Mouse (Mus musculus): ENCODE results near the gene 1520401A03Rik. TPM values are rescaled to one million over a fixed set of nuclear protein-coding genes. Genes with fewer than 3 reads are reported as not detected.

Gene 1520401A03Rik
- polyA plus RNA-seq (2012; rRNA removed) = 0.02 and 0.05 TPM in 2 replicates

DNA sequence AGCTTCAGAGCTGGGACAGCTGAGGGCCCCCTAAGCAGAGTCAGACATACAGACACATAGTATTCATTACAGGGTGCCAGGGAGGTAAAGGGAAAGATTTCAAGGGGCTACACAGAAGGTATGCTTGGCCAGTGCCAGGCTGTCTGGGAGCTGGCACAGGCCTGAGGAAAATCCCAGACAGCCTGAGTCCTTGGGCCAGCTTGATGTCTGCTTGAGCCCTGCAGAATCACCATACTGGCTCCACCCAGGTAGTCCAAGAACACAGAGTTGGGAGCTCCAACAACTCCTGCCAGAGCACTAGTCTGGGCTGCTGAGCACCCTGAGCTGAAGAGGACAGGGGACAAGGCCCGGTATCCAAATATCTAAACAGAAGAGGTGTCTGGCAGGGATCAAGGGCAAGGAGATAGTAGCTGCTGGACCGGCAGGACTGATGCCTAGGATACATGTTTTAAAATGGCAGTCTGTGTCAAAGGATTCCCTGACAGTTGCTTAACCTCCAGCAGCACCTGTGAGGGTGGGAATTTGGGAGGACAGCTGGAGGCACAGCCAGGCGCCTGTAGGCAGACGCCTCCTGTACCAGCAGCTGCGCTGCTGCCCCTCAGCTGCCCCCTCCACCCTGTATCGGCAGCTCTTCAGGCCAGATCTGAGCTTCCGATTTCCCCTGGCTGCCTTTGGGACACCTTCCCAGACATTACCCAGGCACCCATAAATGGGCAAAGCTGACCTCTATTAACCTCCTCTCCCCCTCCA, at the start of gene 1520401A03Rik:
1520401A03Rik (minus strand) TSS at position 408 of the 750 bp plus-strand sequence.

DNA sequence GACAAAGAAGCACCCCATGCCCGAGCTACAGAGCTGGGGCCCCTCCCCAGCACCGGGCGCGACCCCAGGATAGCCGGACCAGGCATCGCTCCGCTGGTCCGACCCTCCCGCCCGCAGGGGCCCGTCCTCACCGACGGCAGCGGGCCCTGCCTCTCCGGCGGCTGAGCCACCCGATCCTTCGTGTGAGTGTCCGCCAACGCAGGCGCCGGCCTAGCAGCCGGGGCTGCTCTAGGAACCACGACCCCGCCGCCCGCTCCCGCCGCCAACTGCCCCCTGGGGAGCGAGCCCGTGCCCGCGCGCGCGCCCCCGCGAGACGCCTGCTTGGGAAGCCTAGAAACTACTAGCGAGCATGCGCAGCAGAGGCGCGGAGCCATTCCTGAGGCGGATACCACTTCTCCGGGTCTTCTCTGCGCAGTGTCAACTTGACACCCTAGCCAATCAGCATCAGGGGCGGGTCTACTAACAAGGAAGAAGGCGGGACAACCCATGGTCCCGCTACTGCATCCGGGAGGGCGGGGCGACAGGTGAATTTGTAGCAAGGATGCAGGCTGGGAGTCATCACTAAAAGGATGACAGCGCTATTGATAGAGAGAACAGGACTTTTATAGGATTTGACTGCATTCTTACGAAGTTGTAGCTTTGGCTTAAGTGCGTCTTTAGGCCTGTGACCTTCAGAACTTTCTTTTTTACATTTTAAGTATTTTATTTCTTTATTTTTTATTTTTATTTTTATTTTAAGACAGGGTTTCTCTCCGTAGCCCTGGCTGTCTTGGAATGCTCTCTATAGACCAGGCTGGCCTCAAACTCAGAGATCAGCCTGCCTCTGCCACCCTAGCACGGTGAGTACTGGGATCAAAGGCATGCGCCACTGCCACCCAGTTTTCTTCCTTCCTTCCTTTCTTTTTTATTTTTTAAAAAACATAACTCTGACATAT, 49.0 kb upstream of the 1520401A03Rik start, which contains the start of gene Flywch1:
Flywch1 (minus strand) TSS at position 319 of the 935 bp plus-strand sequence.

GRCm38 (mm10) chr17:23745301-23746251, 23.0 kb upstream of the 1520401A03Rik start, which contains the start of gene Kremen2:
TSS of gene Kremen2 (minus strand) at chr17:23745833.

DNA sequence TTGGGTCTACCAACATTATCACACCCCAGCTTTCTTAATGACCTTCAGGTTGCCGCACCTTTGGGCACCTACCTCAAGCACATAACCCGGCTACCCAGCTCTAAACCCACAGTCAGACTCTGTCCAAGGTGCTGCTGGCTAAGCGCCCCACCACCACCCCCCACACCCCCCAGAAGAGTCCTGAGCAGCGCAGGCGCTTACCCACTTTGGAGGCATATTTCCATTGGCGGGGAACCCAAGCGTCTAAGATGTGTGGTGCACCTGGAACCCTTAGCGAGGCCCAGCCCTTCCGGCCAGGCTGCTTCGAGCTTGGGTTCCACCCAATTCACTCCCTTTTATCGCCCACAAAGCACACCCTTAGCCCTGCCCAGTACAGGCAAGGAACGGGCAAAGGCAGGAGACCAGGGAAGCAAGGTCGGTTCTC, 18.0 kb upstream of the 1520401A03Rik start, which contains the start of gene Paqr4:
Paqr4 (minus strand) TSS at position 270 of the 424 bp plus-strand sequence.

GRCm38 (mm10) chr17:23725999-23726757, 3.6 kb upstream of the 1520401A03Rik start, which contains the start of gene Pkmyt1:
TSS of gene Pkmyt1 (plus strand) at chr17:23726336.

GRCm38 (mm10) chr17:23683856-23684672, 38.5 kb downstream of the 1520401A03Rik start, which contains the start of gene Cldn9:
TSS of gene Cldn9 (minus strand) at chr17:23684026.

DNA sequence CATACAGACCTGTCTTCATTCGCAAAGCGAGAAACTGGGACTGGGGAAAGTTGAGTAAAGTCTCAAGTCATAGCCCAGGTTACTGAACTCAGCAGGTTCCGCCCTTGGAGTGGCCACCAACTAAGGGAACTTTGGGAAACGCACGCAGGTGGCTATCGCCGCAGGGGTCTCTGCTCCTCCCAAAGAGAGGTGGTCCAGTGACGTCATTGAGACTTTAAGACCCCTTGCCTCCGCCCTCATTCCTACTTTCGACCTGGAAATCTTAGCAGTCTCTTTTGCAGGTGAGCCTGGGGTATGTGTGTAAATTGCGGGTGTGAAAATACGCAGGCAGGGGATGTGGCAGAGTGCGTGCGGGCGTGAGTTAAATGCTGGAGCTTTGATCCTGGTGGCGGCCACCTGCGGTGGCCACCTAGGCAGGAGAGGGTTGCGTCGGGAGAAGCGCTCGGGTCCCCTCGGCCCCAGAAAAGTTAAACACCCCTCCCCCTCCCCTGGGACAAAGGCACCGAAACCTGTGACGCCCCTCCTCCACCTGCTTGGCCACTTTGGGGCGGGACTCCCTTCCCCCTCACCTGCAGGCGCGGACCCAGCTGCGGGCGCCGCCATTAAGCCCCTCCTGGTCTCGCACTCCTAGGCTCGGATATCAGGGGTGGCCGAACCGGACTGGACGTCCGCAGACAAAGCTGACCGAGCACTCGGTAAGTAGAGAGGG, 43.3 kb downstream of the 1520401A03Rik start, which contains the start of gene Cldn6:
Cldn6 (plus strand) TSS at position 123 of the 709 bp plus-strand sequence.

GRCm38 (mm10) chr17:23677236-23677679, 45.3 kb downstream of the 1520401A03Rik start, which contains the start of gene Tnfrsf12a:
TSS of gene Tnfrsf12a (minus strand) at chr17:23677468.

DNA sequence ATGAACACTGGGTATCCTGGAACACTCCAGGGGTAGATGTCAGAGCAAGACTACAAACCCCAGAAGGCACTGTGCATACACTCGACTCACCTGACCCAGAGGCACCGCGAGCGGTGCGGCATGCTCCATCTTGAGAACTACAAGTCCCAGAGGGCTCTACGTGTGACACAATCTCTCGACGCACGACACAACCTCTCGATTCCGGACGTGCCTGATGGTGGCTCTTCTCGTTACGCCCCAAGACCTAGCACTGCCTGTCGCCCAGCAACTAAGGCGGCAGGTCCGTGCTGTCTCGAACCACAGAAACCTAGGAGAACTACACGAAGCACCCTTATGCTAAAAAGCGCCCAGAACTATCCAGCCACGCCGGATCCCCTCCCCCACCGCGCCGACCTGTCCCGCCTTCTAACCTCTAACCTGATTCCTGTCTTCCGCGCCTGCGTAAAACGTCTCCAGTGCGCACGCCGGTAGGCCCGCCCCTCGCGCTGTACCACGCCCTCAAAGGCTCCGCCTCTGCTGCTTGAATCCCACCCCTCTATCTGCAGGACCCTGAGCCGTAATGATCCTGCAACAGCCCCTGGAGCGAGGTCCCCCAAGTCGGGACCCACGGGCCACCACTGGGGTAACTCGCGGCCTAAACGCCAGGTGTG, 49.0 kb downstream of the 1520401A03Rik start, which contains the start of the genes Hcfc1r1 and Thoc6:
Hcfc1r1 (plus strand) TSS at position 173 of the 650 bp plus-strand sequence.
Thoc6 (minus strand) TSS at position 459 of the 650 bp plus-strand sequence.

GRCm38 (mm10) chr17:23660117-23660875, 62.3 kb downstream of the 1520401A03Rik start, which contains the start of gene Bicdl2:
TSS of gene Bicdl2 (plus strand) at chr17:23660506.

Other genes starting within 250 kb of the 1520401A03Rik start
- not detected in 2 replicates for gene Vmn2r117, start 243.1 kb downstream of the 1520401A03Rik start, polyA plus RNA-seq (2012; rRNA removed)
- 3.4 and 3.7 TPM in 2 replicates for gene Zfp213, start 158.5 kb downstream of the 1520401A03Rik start, polyA plus RNA-seq (2012; rRNA removed)
- 2.8 and 3.6 TPM in 2 replicates for gene Zfp13, start 123.3 kb downstream of the 1520401A03Rik start, polyA plus RNA-seq (2012; rRNA removed)
- gene Zscan10, start 121.9 kb downstream of the 1520401A03Rik start, polyA plus RNA-seq (2012; rRNA removed) = 0.02 TPM in 1 of 2 replicates, not detected in the other
- gene Mmp25, start 77.5 kb downstream of the 1520401A03Rik start, polyA plus RNA-seq (2012; rRNA removed) = 1.1 and 1.3 TPM in 2 replicates
- gene Bicdl2, start 62.3 kb downstream of the 1520401A03Rik start, polyA plus RNA-seq (2012; rRNA removed) = 0.07 and 0.11 TPM in 2 replicates
- 15.2 and 19.3 TPM in 2 replicates for gene Hcfc1r1, start 49.2 kb downstream of the 1520401A03Rik start, polyA plus RNA-seq (2012; rRNA removed)
- gene Thoc6, start 48.9 kb downstream of the 1520401A03Rik start, polyA plus RNA-seq (2012; rRNA removed) = 12.8 and 12.9 TPM in 2 replicates
- 4.9 TPM in 2 replicates for gene Tnfrsf12a, start 45.3 kb downstream of the 1520401A03Rik start, polyA plus RNA-seq (2012; rRNA removed)
- gene Cldn6, start 43.5 kb downstream of the 1520401A03Rik start, polyA plus RNA-seq (2012; rRNA removed) = 2.8 and 3.0 TPM in 2 replicates
- 0.05 TPM in 2 replicates for gene Cldn9, start 38.8 kb downstream of the 1520401A03Rik start, polyA plus RNA-seq (2012; rRNA removed)
- 15.3 and 19.6 TPM in 2 replicates for gene Pkmyt1, start 3.6 kb upstream of the 1520401A03Rik start, polyA plus RNA-seq (2012; rRNA removed)
- gene Paqr4, start 18.1 kb upstream of the 1520401A03Rik start, polyA plus RNA-seq (2012; rRNA removed) = 2.7 and 3.4 TPM in 2 replicates
- gene Kremen2, start 23.1 kb upstream of the 1520401A03Rik start, polyA plus RNA-seq (2012; rRNA removed) = not detected in 2 replicates
- gene Flywch1, start 48.8 kb upstream of the 1520401A03Rik start, polyA plus RNA-seq (2012; rRNA removed) = 5.5 and 5.8 TPM in 2 replicates
- 1.1 and 1.3 TPM in 2 replicates for gene Flywch2, start 63.3 kb upstream of the 1520401A03Rik start, polyA plus RNA-seq (2012; rRNA removed)
- gene Srrm2, start 67.7 kb upstream of the 1520401A03Rik start, polyA plus RNA-seq (2012; rRNA removed) = 98.2 and 129 TPM in 2 replicates
- gene Elob, start 106.4 kb upstream of the 1520401A03Rik start, polyA plus RNA-seq (2012; rRNA removed) = 283 and 284 TPM in 2 replicates
- gene Prss33, start 113.3 kb upstream of the 1520401A03Rik start, polyA plus RNA-seq (2012; rRNA removed) = not detected in 2 replicates
- not detected in 2 replicates for gene Prss32, start 121.1 kb upstream of the 1520401A03Rik start, polyA plus RNA-seq (2012; rRNA removed)
- gene Prss41, start 121.4 kb upstream of the 1520401A03Rik start, polyA plus RNA-seq (2012; rRNA removed) = 0.14 and 0.19 TPM in 2 replicates
- not detected in 2 replicates for gene Prss21, start 145.3 kb upstream of the 1520401A03Rik start, polyA plus RNA-seq (2012; rRNA removed)
- gene Dcpp1, start 158.1 kb upstream of the 1520401A03Rik start, polyA plus RNA-seq (2012; rRNA removed) = not detected in 2 replicates
- not detected in 2 replicates for gene Dcpp2, start 158.1 kb upstream of the 1520401A03Rik start, polyA plus RNA-seq (2012; rRNA removed)
- not detected in 2 replicates for gene Dcpp3, start 194.7 kb upstream of the 1520401A03Rik start, polyA plus RNA-seq (2012; rRNA removed)
- not detected in 2 replicates for gene Sbp, start 218.9 kb upstream of the 1520401A03Rik start, polyA plus RNA-seq (2012; rRNA removed)
- gene Sbpl, start 232.5 kb upstream of the 1520401A03Rik start, polyA plus RNA-seq (2012; rRNA removed) = not detected in 2 replicates